Mouse (Mus musculus) thymus, adult 2 months (tissue): Measurements from ENCODE around the gene C2cd3.

Source experiments
- CTCF ChIP-seq: fragments of 200-500 bp; IDR thresholded peaks from 2 replicates; pipeline ENCODE4 v1.5.1; 2012; ENCODE audit warnings: mild to moderate bottlenecking, control low read depth, low read length, moderate library complexity, borderline replicate concordance; ENCODE audit not compliant: control insufficient read depth, poor library complexity, insufficient read depth; ENCODE audit errors: extremely low read depth
- POLR2A ChIP-seq: fragments of 200-500 bp; IDR thresholded peaks from 2 replicates; pipeline ENCODE4 v1.6.1; 2012; ENCODE audit warnings: mild to moderate bottlenecking, low read length, control low read depth, moderate library complexity; ENCODE audit not compliant: control insufficient read depth, poor library complexity, insufficient read depth; ENCODE audit errors: extremely low read depth

GRCm38 (mm10) chr7:100479823-100480164, 107.8 kb downstream of the C2cd3 start:
- TF ChIP-seq CTCF = no peak
- TF ChIP-seq POLR2A = no peak
